Mouse (Mus musculus): Measurements from ENCODE around the gene Leng1.
"Not testable (repeated sequence)": the region's sequence is repeated elsewhere in the genome, so short reads cannot be mapped to it uniquely, and the experiment has no call there.

The Leng1 gene

GRCm38 (mm10) chr7:3665215-3666114 lies at the start of gene Leng1:
TSS of gene Leng1 (minus strand) at chr7:3665840.
- DNase-seq (ENCODE audit: low spot score), result peak; percentile 98

GRCm38 (mm10) chr7:3715249-3715648 lies 49.6 kb upstream of the Leng1 start:
- no peak for DNase-seq (ENCODE audit: low spot score)

GRCm38 (mm10) chr7:3712264-3712942 lies 46.8 kb upstream of the Leng1 start:
- DNase-seq (ENCODE audit: low spot score), result no peak

- DNase-seq (ENCODE audit: low spot score), result peak; percentile 17
Observed at GRCm38 (mm10) chr7:3709000-3709399, 43.4 kb upstream of the Leng1 start.

GRCm38 (mm10) chr7:3708447-3708980 lies 42.9 kb upstream of the Leng1 start:
- DNase-seq (ENCODE audit: low spot score), result not testable (repeated sequence)

GRCm38 (mm10) chr7:3707568-3708413 lies 42.2 kb upstream of the Leng1 start:
- DNase-seq (ENCODE audit: low spot score), result peak; percentile 39

GRCm38 (mm10) chr7:3707027-3707426 lies 41.4 kb upstream of the Leng1 start:
- DNase-seq (ENCODE audit: low spot score), result peak; percentile 29

GRCm38 (mm10) chr7:3706343-3706934 lies 40.8 kb upstream of the Leng1 start:
- peak; percentile 8 for DNase-seq (ENCODE audit: low spot score)

GRCm38 (mm10) chr7:3705911-3706310 lies 40.3 kb upstream of the Leng1 start:
- DNase-seq (ENCODE audit: low spot score), result peak; percentile 11

- DNase-seq (ENCODE audit: low spot score), result not testable (repeated sequence)
Observed at GRCm38 (mm10) chr7:3705461-3705860, 39.8 kb upstream of the Leng1 start.

GRCm38 (mm10) chr7:3704475-3704874 lies 38.8 kb upstream of the Leng1 start:
- peak; percentile 17 for DNase-seq (ENCODE audit: low spot score)

GRCm38 (mm10) chr7:3703879-3704441 lies 38.3 kb upstream of the Leng1 start, which contains the start of gene Rps9:
TSS of gene Rps9 (plus strand) at chr7:3703993.
- peak; percentile 99 for DNase-seq (ENCODE audit: low spot score)

GRCm38 (mm10) chr7:3703148-3703878 lies 37.7 kb upstream of the Leng1 start:
- DNase-seq (ENCODE audit: low spot score), result no peak

- DNase-seq (ENCODE audit: low spot score), result no peak
Observed at GRCm38 (mm10) chr7:3698471-3698870, 32.8 kb upstream of the Leng1 start.

- not testable (repeated sequence) for DNase-seq (ENCODE audit: low spot score)
Observed at GRCm38 (mm10) chr7:3694949-3695305, 29.3 kb upstream of the Leng1 start.

GRCm38 (mm10) chr7:3694076-3694948 lies 28.7 kb upstream of the Leng1 start:
- DNase-seq (ENCODE audit: low spot score), result peak; percentile 91

GRCm38 (mm10) chr7:3693809-3694075 lies 28.1 kb upstream of the Leng1 start:
- DNase-seq (ENCODE audit: low spot score), result no peak

- peak; percentile 97 for DNase-seq (ENCODE audit: low spot score)
Observed at GRCm38 (mm10) chr7:3692987-3693808, 27.6 kb upstream of the Leng1 start, which contains the start of gene Mboat7. TSS of gene Mboat7 (minus strand) at chr7:3693523.
